Mouse (Mus musculus): ENCODE measurements around the gene Ppp1r32. TPM values are rescaled to one million over a fixed set of nuclear protein-coding genes. Genes with fewer than 3 reads are reported as not detected.

Gene Ppp1r32
- polyA plus RNA-seq, 1 experiment from 2014 or later = 2.1 TPM

Other genes starting within 250 kb of the Ppp1r32 start
- gene Myrf, start 242.2 kb downstream of the Ppp1r32 start, polyA plus RNA-seq (2015; fragmentation: Nextera tagmentation; extraction: Ambion mirVana) = 0.29 and 0.30 TPM in 2 replicates
- 8.1 and 8.4 TPM in 2 replicates for gene Dagla, start 178.1 kb downstream of the Ppp1r32 start, polyA plus RNA-seq (2015; fragmentation: Nextera tagmentation; extraction: Ambion mirVana)
- 6.9 and 9.7 TPM in 2 replicates for gene Syt7, start 93.8 kb downstream of the Ppp1r32 start, polyA plus RNA-seq (2015; fragmentation: Nextera tagmentation; extraction: Ambion mirVana)
- 0.52 and 0.99 TPM in 2 replicates for gene Lrrc10b, start 25.5 kb downstream of the Ppp1r32 start, polyA plus RNA-seq (2015; fragmentation: Nextera tagmentation; extraction: Ambion mirVana)
- gene Cpsf7, start 42.3 kb upstream of the Ppp1r32 start, polyA plus RNA-seq (2015; fragmentation: Nextera tagmentation; extraction: Ambion mirVana) = 58.4 and 59.3 TPM in 2 replicates
- gene Sdhaf2, start 43.2 kb upstream of the Ppp1r32 start, polyA plus RNA-seq (2015; fragmentation: Nextera tagmentation; extraction: Ambion mirVana) = 66.2 and 68.6 TPM in 2 replicates
- gene Tmem216, start 73.3 kb upstream of the Ppp1r32 start, polyA plus RNA-seq (2015; fragmentation: Nextera tagmentation; extraction: Ambion mirVana) = 47.0 and 49.5 TPM in 2 replicates
- 21.0 and 22.6 TPM in 2 replicates for gene Cyb561a3, start 94.2 kb upstream of the Ppp1r32 start, polyA plus RNA-seq (2015; fragmentation: Nextera tagmentation; extraction: Ambion mirVana)
- gene Tmem138, start 94.4 kb upstream of the Ppp1r32 start, polyA plus RNA-seq (2015; fragmentation: Nextera tagmentation; extraction: Ambion mirVana) = 33.9 and 37.5 TPM in 2 replicates
- gene Ddb1, start 122.4 kb upstream of the Ppp1r32 start, polyA plus RNA-seq (2015; fragmentation: Nextera tagmentation; extraction: Ambion mirVana) = 277 and 292 TPM in 2 replicates
- gene Tkfc, start 122.7 kb upstream of the Ppp1r32 start, polyA plus RNA-seq (2015; fragmentation: Nextera tagmentation; extraction: Ambion mirVana) = 24.9 and 27.1 TPM in 2 replicates
- 0.30 and 0.81 TPM in 2 replicates for gene Vwce, start 151.3 kb upstream of the Ppp1r32 start, polyA plus RNA-seq (2015; fragmentation: Nextera tagmentation; extraction: Ambion mirVana)
- not detected in 2 replicates for gene Pga5, start 195.1 kb upstream of the Ppp1r32 start, polyA plus RNA-seq (2015; fragmentation: Nextera tagmentation; extraction: Ambion mirVana)
- 38.3 and 40.5 TPM in 2 replicates for gene Vps37c, start 205.8 kb upstream of the Ppp1r32 start, polyA plus RNA-seq (2015; fragmentation: Nextera tagmentation; extraction: Ambion mirVana)

All from forebrain, embryonic 16.5 days (tissue).